Mouse (Mus musculus): ENCODE measurements around the gene Nms. TPM values are rescaled to one million over a fixed set of nuclear protein-coding genes. Genes with fewer than 3 reads are reported as not detected.

Nms gene
- total and polyA plus RNA-seq, 3 experiments = not detected

GRCm38 (mm10) chr1:38956457-38956856, 17.5 kb downstream of the Nms start:
- H3K27me3 ChIP-seq (replicated peaks) = no peaks in the 10 kb centered on the region
- H3K9me3 ChIP-seq (replicated peaks; ENCODE audit: low read length) = no peaks in the 10 kb centered on the region
- H3K9ac ChIP-seq (ENCODE audit: insufficient read depth, low read depth) = no peak overlapping the region
- no peak overlapping the region for H3K4me3 ChIP-seq (replicated peaks in 1 of 3; ENCODE audit: low read depth in 2 of 3, low read length in 2 of 3, poor library complexity in 1 of 3)
- no peak overlapping the region for H3K4me2 ChIP-seq (ENCODE audit: insufficient read depth, low read depth, poor library complexity, severe bottlenecking)
- dilution Hi-C loops (cut with MboI; ENCODE audit: extremely low pct_ligation_motif_present, extremely low pct_unique_long_range_greater_than_20kb, low sequenced_read_pairs) (no loop called here), in situ Hi-C loops (cut with MboI; ENCODE audit: low pct_ligation_motif_present, low pct_unique_long_range_greater_than_20kb, low sequenced_read_pairs) (no loop called here)
- peak; percentile 34 for TF ChIP-seq BHLHE40 (IDR thresholded peaks at IDR 0.05; ENCODE audit: low read depth, low read length)
- TF ChIP-seq MAFK (IDR thresholded peaks at IDR 0.05; ENCODE audit: insufficient replicate concordance, low read length) = no peak
- TF ChIP-seq USF2 (conservative IDR thresholded peaks at IDR 0.05; ENCODE audit: low read depth, low read length) = peak; percentile 69
- no peak for TF ChIP-seq UBTF (IDR thresholded peaks at IDR 0.05; ENCODE audit: low read depth, low read length)
- TF ChIP-seq SMC3 (IDR thresholded peaks at IDR 0.05; ENCODE audit: low read depth, low read length) = no peak
- TF ChIP-seq MAX (IDR thresholded peaks at IDR 0.05; ENCODE audit: low read length) = peak; percentile 22; the same call in 1 of the 2 replicates
- TF ChIP-seq USF1 (IDR thresholded peaks at IDR 0.05; ENCODE audit: low read depth, low read length) = peak; percentile 66
- TF ChIP-seq CTCF (conservative IDR thresholded peaks at IDR 0.05 in 1 of 2, IDR thresholded peaks at IDR 0.05 in 1 of 2; ENCODE audit: low read depth in 2 of 2, low read length in 2 of 2) = no peak
- DNase-seq (ENCODE audit: extremely low read depth) = no peak
- 0 out of 4 replicates have a peak, but pooled peaks cover 0 to 4% of the 10 kb centered on the region in 2 experiments for H3K4me1 ChIP-seq (ENCODE audit: control insufficient read depth in 1 of 2, insufficient read depth in 2 of 2)
- H3K79me2 ChIP-seq (replicated peaks; ENCODE audit: control insufficient read depth, extremely low read depth, insufficient read depth, poor library complexity, severe bottlenecking) = no peaks in the 10 kb centered on the region
- H3K36me3 ChIP-seq (replicated peaks in 1 of 2; ENCODE audit: control insufficient read depth in 1 of 2, insufficient read depth in 1 of 2, low read length in 1 of 2) = no peaks in the 10 kb centered on the region
- no peak overlapping the region for H3K27ac ChIP-seq (ENCODE audit: insufficient read depth, low read depth)

DNA sequence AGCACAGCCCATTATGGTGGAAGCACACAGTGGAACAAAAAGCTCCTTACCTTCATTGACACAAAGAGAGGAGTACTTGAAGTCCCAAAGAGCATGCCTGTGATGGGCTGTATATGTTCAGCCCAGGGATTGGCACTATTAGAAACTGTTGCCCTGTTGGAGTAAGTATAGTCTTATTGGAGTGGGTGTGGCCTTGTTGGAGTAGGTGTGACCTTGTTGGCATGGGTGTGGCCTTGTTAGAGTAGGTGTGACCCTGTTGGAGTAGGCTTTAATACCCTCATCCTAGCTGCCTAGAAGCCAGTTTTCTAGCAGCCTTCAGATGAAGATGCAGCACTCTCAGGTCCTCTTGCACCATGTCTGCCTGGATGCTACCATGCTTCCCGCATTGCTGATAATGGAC, 30.2 kb downstream of the Nms start:
- in situ Hi-C loops (cut with MboI; ENCODE audit: low pct_ligation_motif_present, low pct_unique_long_range_greater_than_20kb, low sequenced_read_pairs) (no loop called here), dilution Hi-C loops (cut with MboI; ENCODE audit: extremely low pct_ligation_motif_present, extremely low pct_unique_long_range_greater_than_20kb, low sequenced_read_pairs) (no loop called here)
- no peaks in the 10 kb centered on the region for H3K36me3 ChIP-seq (replicated peaks in 1 of 2; ENCODE audit: control insufficient read depth in 1 of 2, insufficient read depth in 1 of 2, low read length in 1 of 2)
- H3K79me2 ChIP-seq (replicated peaks; ENCODE audit: control insufficient read depth, extremely low read depth, insufficient read depth, poor library complexity, severe bottlenecking) = no peaks in the 10 kb centered on the region
- H3K4me2 ChIP-seq (ENCODE audit: insufficient read depth, low read depth, poor library complexity, severe bottlenecking) = no peak overlapping the region
- DNase-seq (ENCODE audit: extremely low read depth) = no peak
- TF ChIP-seq CHD2 (IDR thresholded peaks at IDR 0.05; ENCODE audit: low read length) = no peak
- TF ChIP-seq HCFC1 (IDR thresholded peaks at IDR 0.05; ENCODE audit: low read depth, low read length) = no peak
- no peak for TF ChIP-seq JUN (IDR thresholded peaks at IDR 0.05; ENCODE audit: insufficient read depth, low read depth, low read length)
- TF ChIP-seq SIN3A (IDR thresholded peaks at IDR 0.05; ENCODE audit: low read length) = no peak
- no peak for TF ChIP-seq CHD1 (IDR thresholded peaks at IDR 0.05; ENCODE audit: low read depth, low read length)
- TF ChIP-seq GABPA (IDR thresholded peaks at IDR 0.05; ENCODE audit: insufficient replicate concordance, low read depth, low read length) = no peak
- no peak for TF ChIP-seq MEF2A (IDR thresholded peaks at IDR 0.05; ENCODE audit: borderline replicate concordance, low read depth, low read length)
- TF ChIP-seq EP300 (IDR thresholded peaks at IDR 0.05; ENCODE audit: low read length) = no peak; the same call in 1 of the 2 replicates
- TF ChIP-seq SMC3 (IDR thresholded peaks at IDR 0.05; ENCODE audit: low read depth, low read length) = no peak
- TF ChIP-seq ZNF384 (IDR thresholded peaks at IDR 0.05; ENCODE audit: low read depth, low read length) = no peak
- TF ChIP-seq MAZ (IDR thresholded peaks at IDR 0.05; ENCODE audit: low read depth, low read length) = no peak
- no peak for TF ChIP-seq CTCF (conservative IDR thresholded peaks at IDR 0.05 in 1 of 2, IDR thresholded peaks at IDR 0.05 in 1 of 2; ENCODE audit: low read depth in 2 of 2, low read length in 2 of 2)
- TF ChIP-seq USF2 (conservative IDR thresholded peaks at IDR 0.05; ENCODE audit: low read depth, low read length) = no peak
- TF ChIP-seq IRF4 (IDR thresholded peaks at IDR 0.05; ENCODE audit: low read depth, low read length) = no peak
- no peak for TF ChIP-seq TCF12 (IDR thresholded peaks at IDR 0.05; ENCODE audit: low read depth, low read length)
- TF ChIP-seq NELFE (IDR thresholded peaks at IDR 0.05; ENCODE audit: low read depth, low read length) = no peak
- TF ChIP-seq NRF1 (IDR thresholded peaks at IDR 0.05; ENCODE audit: low read depth, low read length) = no peak
- no peak for TF ChIP-seq MAX (IDR thresholded peaks at IDR 0.05; ENCODE audit: low read length)
- TF ChIP-seq MYC (IDR thresholded peaks at IDR 0.05; ENCODE audit: low read depth, low read length) = no peak
- H3K27ac ChIP-seq (ENCODE audit: insufficient read depth, low read depth) = no peak overlapping the region
- H3K9ac ChIP-seq (ENCODE audit: insufficient read depth, low read depth) = no peak overlapping the region
- no peak overlapping the region for H3K4me3 ChIP-seq (replicated peaks in 1 of 3; ENCODE audit: low read depth in 2 of 3, low read length in 2 of 3, poor library complexity in 1 of 3)
- H3K4me1 ChIP-seq (ENCODE audit: control insufficient read depth in 1 of 2, insufficient read depth in 2 of 2) = no peaks in the 10 kb centered on the region
- no peaks in the 10 kb centered on the region for H3K27me3 ChIP-seq (replicated peaks)
- no peaks in the 10 kb centered on the region for H3K9me3 ChIP-seq (replicated peaks; ENCODE audit: low read length)

Measured in CH12.LX (cell line).